10 mouse cellular contexts compared by ENCODE assay signal in genomic region chr1:125677286-125677685, GRCm38 (mm10). TPM values are rescaled to one million over a fixed set of nuclear protein-coding genes. Genes with fewer than 3 reads are reported as not detected.
DNase-seq lines count a peak whose midpoint lies in the region; ATAC-seq and TF ChIP-seq lines count a peak whose summit lies in the region.
"Had no signal": no experiment of that assay in that cellular context is flagged by ENCODE, and none has a peak within 500 bp of the region (broad histone marks: within the 10 kb centered on the region; RNA-seq: fewer than 3 reads in every experiment).

No protein-coding gene starts in this region.

- H3K36me3 ChIP-seq in liver, adult 2 months (ENCODE audit: control insufficient read depth, insufficient read depth, low read length), result no peaks in the 10 kb centered on the region
- H3K36me3 ChIP-seq in intestine, embryonic 16.5 days (ENCODE audit: control insufficient read depth, insufficient read depth, low read length), result no peaks in the 10 kb centered on the region

- peak overlapping the region; percentile 60 for H3K9ac ChIP-seq in liver, adult 2 months (ENCODE audit: low read depth, low read length)
- H3K9ac ChIP-seq in intestine, embryonic 16.5 days (ENCODE audit: low read depth, low read length), result peak overlapping the region; percentile 63

- peak; percentile 51 for TF ChIP-seq CTCF in liver, adult 2 months (IDR thresholded peaks at IDR 0.05; ENCODE audit: low read depth, low read length)

- H3K27ac ChIP-seq in liver, adult 2 months (replicated peaks; ENCODE audit: insufficient read depth, low read depth, low read length), result peak overlapping the region; percentile 45
- peak overlapping the region; percentile 95 for H3K27ac ChIP-seq in intestine, embryonic 16.5 days (ENCODE audit: low read length)

- peaks cover 5% of the 10 kb centered on the region; the same call in 1 of the 2 replicates for H3K79me2 ChIP-seq in liver, adult 2 months (ENCODE audit: control insufficient read depth, insufficient read depth, low read length)

- WGBS in liver, adult 2 months, result 21% methylated on average over 5 of the region's 5 CpGs
- 70% methylated on average over 5 of the region's 5 CpGs for WGBS in intestine, embryonic 16.5 days

- no peaks in the 10 kb centered on the region for H3K9me3 ChIP-seq in intestine, embryonic 16.5 days (ENCODE audit: control insufficient read depth, low read length)

- H3K27me3 ChIP-seq in liver, adult 2 months (ENCODE audit: control insufficient read depth, insufficient read depth, low read length), result no peaks in the 10 kb centered on the region
- H3K27me3 ChIP-seq in intestine, embryonic 16.5 days (replicated peaks; ENCODE audit: control insufficient read depth, insufficient read depth, low read length), result no peaks in the 10 kb centered on the region

- H3K4me1 ChIP-seq in liver, adult 2 months (ENCODE audit: control insufficient read depth, insufficient read depth, low read length), result peaks cover 8% of the 10 kb centered on the region
- H3K4me1 ChIP-seq in intestine, embryonic 16.5 days (ENCODE audit: control insufficient read depth, insufficient read depth, low read length), result 0 out of 2 replicates have a peak, but pooled peaks cover 5% of the 10 kb centered on the region

- DNase-seq in liver, adult 2 months (ENCODE audit: extremely low read depth, low read depth, low spot score), result peak; percentile 57
- DNase-seq in liver, result no peak
- DNase-seq in lung, postnatal 10 days, result peak; percentile 51
- peak; percentile 74 to 83 for DNase-seq in urinary bladder, postnatal 36 days (ENCODE audit: low spot score in 2 of 2)
- no peak for DNase-seq in embryo, embryonic 10.5 days (ENCODE audit: low spot score)
- no peak for DNase-seq in gastrocnemius, postnatal 14 days
- DNase-seq: layer of hippocampus, adult 9-11 months; midbrain, embryonic 14.5 days had no signal

- H3K4me3 ChIP-seq in liver, adult 2 months (ENCODE audit: insufficient read depth, low read depth, low read length), result peak overlapping the region; percentile 45
- peak overlapping the region; percentile 49 for H3K4me3 ChIP-seq in intestine, embryonic 16.5 days (ENCODE audit: low read length)

- ATAC-seq in intestine, embryonic 16.5 days, result peak; percentile 27

- no peak for TF ChIP-seq POLR2A in liver, adult 2 months (IDR thresholded peaks at IDR 0.05; ENCODE audit: extremely low read depth, insufficient read depth, low read length)

- intact Hi-C loops in gastrocnemius, postnatal 14 days (cut with DNase I; ENCODE audit: low total_unique reads), result no loop called here

- H3K4me2 ChIP-seq in intestine, embryonic 16.5 days (ENCODE audit: low read depth, low read length), result peak overlapping the region; percentile 60

RNA-seq across cellular contexts. Expression of gene Gpr39, which starts 0.5 kb away (rescaled TPM):
- total RNA-seq in liver, adult 2 months (2014; rRNA removed), result 3.6 and 3.7 TPM in 2 replicates
- polyA plus RNA-seq in liver, adult 2 months (2012; rRNA removed), result 5.2 and 5.7 TPM in 2 replicates
- polyA plus RNA-seq in intestine, embryonic 16.5 days (2015; fragmentation: Nextera tagmentation; extraction: Ambion mirVana), result 8.7 and 9.0 TPM in 2 replicates
- total RNA-seq in gastrocnemius, postnatal 14 days (2021), result not detected
- total RNA-seq: gastrocnemius, postnatal 4 days had no signal
- polyA plus RNA-seq: midbrain, embryonic 14.5 days had no signal

Comparison
In these comparisons a context has a peak if more than half of its experiments do, and no peak if none do; other contexts are left out.
1. DNase-seq: peak in liver, adult 2 months (single experiment), lung, postnatal 10 days (single experiment) and urinary bladder, postnatal 36 days (2 of 2); none in liver (single experiment), embryo, embryonic 10.5 days (single experiment) and gastrocnemius, postnatal 14 days (single experiment).